Mouse (Mus musculus) thymus, postnatal 36 days (tissue): ENCODE data around the gene Tom1.

Experiments used
- DNase-seq, 2 experiments: peaks; one replicate each; pipeline ENCODE4 v3.0.0; 2022; ENCODE audit warnings: mixed read lengths in 2 of 2

Tom1 gene

GRCm38 (mm10) chr8:75046303-75046702 is 12.8 kb downstream of the Tom1 start:
- DNase-seq: no peak

- no peak for DNase-seq
These were observed 14.3 kb downstream of the Tom1 start for GRCm38 (mm10) chr8:75047784-75048183.

GRCm38 (mm10) chr8:75053342-75053741 is 19.8 kb downstream of the Tom1 start:
- DNase-seq: no peak

GRCm38 (mm10) chr8:75055673-75056072 is 22.2 kb downstream of the Tom1 start:
- DNase-seq: no peak

- DNase-seq: no peak
These were observed 26.5 kb downstream of the Tom1 start for GRCm38 (mm10) chr8:75060022-75060421.

GRCm38 (mm10) chr8:75060815-75061214 is 27.3 kb downstream of the Tom1 start:
- no peak for DNase-seq

- DNase-seq: no peak
These were observed 29.8 kb downstream of the Tom1 start for GRCm38 (mm10) chr8:75063290-75063689.

- DNase-seq: no peak
These were observed 31.3 kb downstream of the Tom1 start for GRCm38 (mm10) chr8:75064790-75065189.

- no peak for DNase-seq
These were observed 33.8 kb downstream of the Tom1 start for GRCm38 (mm10) chr8:75067287-75067686.

- no peak for DNase-seq
These were observed 36.8 kb downstream of the Tom1 start for GRCm38 (mm10) chr8:75070297-75070696.

- peak; percentile 61 to 68 for DNase-seq
These were observed 38.3 kb downstream of the Tom1 start for GRCm38 (mm10) chr8:75071627-75072346.

GRCm38 (mm10) chr8:75074876-75075275 is 41.4 kb downstream of the Tom1 start:
- no peak for DNase-seq

- DNase-seq: no peak
These were observed 44.7 kb downstream of the Tom1 start for GRCm38 (mm10) chr8:75078215-75078614.

GRCm38 (mm10) chr8:75078851-75079250 is 45.3 kb downstream of the Tom1 start:
- DNase-seq: no peak

- no peak for DNase-seq
These were observed 48.0 kb downstream of the Tom1 start for GRCm38 (mm10) chr8:75081364-75082040.

- no peak for DNase-seq
These were observed 48.8 kb downstream of the Tom1 start for GRCm38 (mm10) chr8:75082181-75082805.

GRCm38 (mm10) chr8:75083846-75084245 is 50.3 kb downstream of the Tom1 start:
- DNase-seq: peak; percentile 39 to 70

GRCm38 (mm10) chr8:75084382-75085064 is 51.0 kb downstream of the Tom1 start:
- DNase-seq: no peak

- DNase-seq: no peak
These were observed 52.5 kb downstream of the Tom1 start for GRCm38 (mm10) chr8:75086002-75086401.

- no peak for DNase-seq
These were observed 53.6 kb downstream of the Tom1 start for GRCm38 (mm10) chr8:75087127-75087526.

GRCm38 (mm10) chr8:75088989-75089881 is 55.7 kb downstream of the Tom1 start:
- no peak for DNase-seq

- no peak for DNase-seq
These were observed 57.4 kb downstream of the Tom1 start for GRCm38 (mm10) chr8:75090781-75091365.
